Mouse (Mus musculus) spleen, postnatal 4 days (tissue): Measurements from ENCODE around the gene Efhc2.

Source experiments
- DNase-seq, 2 experiments: peaks; one replicate each; pipeline ENCODE4 v3.0.0; 2022; ENCODE audit warnings: low spot score in 2 of 2

The Efhc2 gene

GRCm38 (mm10) chrX:17319126-17319583 is at the start of gene Efhc2:
TSS of gene Efhc2 (minus strand) at chrX:17319368.
- DNase-seq: no peak

GRCm38 (mm10) chrX:17365114-17365513 is 45.9 kb upstream of the Efhc2 start:
- DNase-seq: no peak

GRCm38 (mm10) chrX:17300349-17300880 is 18.8 kb downstream of the Efhc2 start:
- DNase-seq: no peak

GRCm38 (mm10) chrX:17283899-17284298 is 35.3 kb downstream of the Efhc2 start:
- DNase-seq: no peak

GRCm38 (mm10) chrX:17225141-17225540 is 94.0 kb downstream of the Efhc2 start:
- DNase-seq: no peak

- DNase-seq: no peak
Measured at GRCm38 (mm10) chrX:17217451-17217850, 101.7 kb downstream of the Efhc2 start.

- DNase-seq: no peak
Measured at GRCm38 (mm10) chrX:17213515-17213914, 105.7 kb downstream of the Efhc2 start.

- DNase-seq: no peak
Measured at GRCm38 (mm10) chrX:17175748-17176147, 143.4 kb downstream of the Efhc2 start.

- DNase-seq: no peak
Measured at GRCm38 (mm10) chrX:17165638-17166037, 153.5 kb downstream of the Efhc2 start.
